Mouse (Mus musculus) gastrocnemius, postnatal 36 days (tissue): ENCODE data around the gene Spock1. TPM values are rescaled to one million over a fixed set of nuclear protein-coding genes. Genes with fewer than 3 reads are reported as not detected.

Experiments used
- DNase-seq, 2 experiments: peaks; one replicate each; pipeline ENCODE4 v3.0.0; 2022
- intact Hi-C: fragments of 180-260 bp; cut with DNase I; formaldehyde crosslinking; loops from one replicate; pipeline ENCODE4 v1.15.1; 2025
- total RNA-seq, 2 experiments: library from RNA; stranded (reverse); gene quantifications; 2 replicates each; pipeline ENCODE4 v1.2.3; 2021

Spock1 gene
- total RNA-seq, 2 experiments from 2014 or later, result 0.30 to 1.2 TPM

GRCm38 (mm10) chr13:57667621-57668020 is 240.5 kb downstream of the Spock1 start:
- intact Hi-C loops, result no loop called here
- no peak for DNase-seq

- intact Hi-C loops, result no loop called here
- DNase-seq, result no peak
These were observed 241.8 kb downstream of the Spock1 start for GRCm38 (mm10) chr13:57666173-57666842.

- intact Hi-C loops, result no loop called here
- DNase-seq, result no peak
These were observed 245.6 kb downstream of the Spock1 start for GRCm38 (mm10) chr13:57662554-57662953.

- intact Hi-C loops, result no loop called here
- DNase-seq, result no peak
These were observed 247.6 kb downstream of the Spock1 start for GRCm38 (mm10) chr13:57660523-57660922.

- DNase-seq, result no peak
- intact Hi-C loops, result no loop called here
These were observed 248.3 kb downstream of the Spock1 start for GRCm38 (mm10) chr13:57659872-57660271.

- intact Hi-C loops, result no loop called here
These were observed 251.5 kb downstream of the Spock1 start for GRCm38 (mm10) chr13:57656606-57657005.

GRCm38 (mm10) chr13:57654362-57654761 is 253.8 kb downstream of the Spock1 start:
- no peak for DNase-seq
- intact Hi-C loops, result no loop called here

More at GRCm38 (mm10) chr13:57656606-57657005, 251.5 kb downstream of the Spock1 start:
- DNase-seq, result no peak

- no peak for DNase-seq
- intact Hi-C loops, result no loop called here
These were observed 256.9 kb downstream of the Spock1 start for GRCm38 (mm10) chr13:57651236-57651635.

- intact Hi-C loops, result no loop called here
- DNase-seq, result no peak
These were observed 259.3 kb downstream of the Spock1 start for GRCm38 (mm10) chr13:57648784-57649183.

- intact Hi-C loops, result no loop called here
- no peak for DNase-seq
These were observed 260.7 kb downstream of the Spock1 start for GRCm38 (mm10) chr13:57647456-57647855.

- no peak for DNase-seq
- intact Hi-C loops, result no loop called here
These were observed 265.1 kb downstream of the Spock1 start for GRCm38 (mm10) chr13:57643036-57643435.

GRCm38 (mm10) chr13:57641649-57642048 is 266.5 kb downstream of the Spock1 start:
- DNase-seq, result no peak
- intact Hi-C loops, result no loop called here

- intact Hi-C loops, result no loop called here
- DNase-seq, result no peak
These were observed 267.2 kb downstream of the Spock1 start for GRCm38 (mm10) chr13:57640968-57641367.

- DNase-seq, result no peak
- intact Hi-C loops, result no loop called here
These were observed 269.3 kb downstream of the Spock1 start for GRCm38 (mm10) chr13:57638820-57639219.

- DNase-seq, result no peak
- intact Hi-C loops, result no loop called here
These were observed 270.5 kb downstream of the Spock1 start for GRCm38 (mm10) chr13:57637606-57638132.

GRCm38 (mm10) chr13:57637080-57637572 is 271.0 kb downstream of the Spock1 start:
- intact Hi-C loops, result no loop called here
- DNase-seq, result no peak

- intact Hi-C loops, result no loop called here
These were observed 271.7 kb downstream of the Spock1 start for GRCm38 (mm10) chr13:57636196-57637015.

GRCm38 (mm10) chr13:57630532-57630931 is 277.6 kb downstream of the Spock1 start:
- no peak for DNase-seq
- intact Hi-C loops, result no loop called here

More at GRCm38 (mm10) chr13:57636196-57637015, 271.7 kb downstream of the Spock1 start:
- DNase-seq, result no peak

- intact Hi-C loops, result no loop called here
- no peak for DNase-seq
These were observed 279.9 kb downstream of the Spock1 start for GRCm38 (mm10) chr13:57628218-57628617.

GRCm38 (mm10) chr13:57626434-57626833 is 281.7 kb downstream of the Spock1 start:
- intact Hi-C loops, result no loop called here
- DNase-seq, result no peak

GRCm38 (mm10) chr13:57623909-57624481 is 284.1 kb downstream of the Spock1 start:
- intact Hi-C loops, result no loop called here
- no peak for DNase-seq
